Mouse (Mus musculus) layer of hippocampus, adult 9-10 months (tissue): Measurements from ENCODE around the gene Uchl5.

ENCODE experiments used
- DNase-seq: peaks from one replicate; pipeline ENCODE4 v3.0.0; 2022; ENCODE audit warnings: low spot score

Uchl5 gene

GRCm38 (mm10) chr1:143776446-143777411, at the start of gene Uchl5, which contains the start of gene Trove2:
Uchl5 (plus strand) TSS chr1:143777272.
Trove2 (minus strand) TSS chr1:143777068.
- DNase-seq: peak; percentile 89

- no peak for DNase-seq
Measured at GRCm38 (mm10) chr1:143727701-143728445, 49.2 kb upstream of the Uchl5 start.

- no peak for DNase-seq
Measured at GRCm38 (mm10) chr1:143730899-143731298, 46.2 kb upstream of the Uchl5 start.

DNA sequence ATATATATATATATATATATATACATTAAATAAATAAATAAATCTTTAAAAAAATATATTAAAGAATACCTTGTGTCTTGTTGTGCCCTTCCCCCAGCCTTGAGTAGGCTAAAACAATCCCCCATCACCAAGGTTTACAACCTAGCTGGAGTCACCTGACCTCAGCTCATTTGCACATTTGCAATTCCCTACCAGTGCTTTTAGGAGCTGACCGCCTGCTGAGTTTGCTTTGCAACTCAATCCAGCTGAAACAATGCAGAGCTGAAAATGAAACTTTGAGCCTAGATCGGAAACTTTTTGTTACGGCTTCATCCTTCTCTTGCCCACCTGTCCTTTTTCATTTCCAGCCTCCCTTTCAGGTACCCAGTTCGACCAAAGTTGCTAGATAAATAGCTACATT, 45.4 kb upstream of the Uchl5 start:
- no peak for DNase-seq

- DNase-seq: no peak
Measured at GRCm38 (mm10) chr1:143733914-143734410, 43.1 kb upstream of the Uchl5 start.

GRCm38 (mm10) chr1:143738811-143739210, 38.3 kb upstream of the Uchl5 start:
- no peak for DNase-seq

DNA sequence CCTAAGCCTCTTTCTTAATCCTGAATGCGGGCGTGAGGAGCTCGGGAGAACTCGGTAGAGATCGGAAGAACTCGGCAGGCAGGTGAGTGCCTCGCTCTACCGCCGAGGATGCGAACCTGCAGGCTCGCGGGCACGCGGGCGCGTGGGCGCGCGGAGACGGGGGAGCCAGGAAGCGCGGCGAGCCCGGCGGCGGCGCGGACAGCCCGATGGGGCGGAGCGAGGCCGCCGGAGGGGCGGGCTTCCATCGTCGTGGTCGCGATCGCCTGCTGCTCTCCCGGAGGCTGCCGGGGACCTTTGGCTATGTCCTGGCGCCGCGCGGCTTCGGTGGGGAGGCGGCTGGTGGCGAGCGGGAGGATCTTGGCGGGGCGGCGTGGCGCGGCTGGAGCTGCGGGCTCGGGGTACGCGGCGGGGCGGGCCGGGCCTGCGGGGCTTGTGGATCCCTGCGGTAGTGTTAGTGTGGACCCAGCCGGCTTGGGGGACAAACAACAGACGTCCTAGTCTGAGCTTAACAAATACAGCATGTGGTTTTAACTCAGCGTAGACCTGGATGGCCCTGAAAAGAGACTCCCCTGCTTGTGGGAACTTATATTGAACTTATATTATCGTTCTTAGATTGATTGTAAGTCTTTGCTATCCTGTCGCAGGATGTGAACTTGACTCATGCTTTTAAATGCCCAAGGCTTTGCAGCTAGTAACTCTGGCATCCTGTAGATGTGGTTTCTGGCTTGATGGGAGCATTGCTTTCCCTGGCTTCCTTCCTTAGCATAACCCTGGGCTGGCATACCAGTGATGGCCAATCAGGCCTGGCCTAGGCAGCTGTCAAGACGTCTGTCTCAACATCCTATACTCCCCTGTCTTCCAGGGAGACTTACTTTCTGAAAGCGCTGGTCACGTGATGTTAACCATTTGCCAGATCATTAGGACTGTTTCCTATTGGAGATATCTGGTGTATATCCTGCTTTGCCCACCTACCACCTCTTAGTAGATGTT, 37.4 kb upstream of the Uchl5 start:
- DNase-seq: peak; percentile 49

- peak; percentile 21 for DNase-seq
Measured at GRCm38 (mm10) chr1:143740581-143740980, 36.5 kb upstream of the Uchl5 start.

- no peak for DNase-seq
Measured at GRCm38 (mm10) chr1:143741331-143741730, 35.7 kb upstream of the Uchl5 start.

DNA sequence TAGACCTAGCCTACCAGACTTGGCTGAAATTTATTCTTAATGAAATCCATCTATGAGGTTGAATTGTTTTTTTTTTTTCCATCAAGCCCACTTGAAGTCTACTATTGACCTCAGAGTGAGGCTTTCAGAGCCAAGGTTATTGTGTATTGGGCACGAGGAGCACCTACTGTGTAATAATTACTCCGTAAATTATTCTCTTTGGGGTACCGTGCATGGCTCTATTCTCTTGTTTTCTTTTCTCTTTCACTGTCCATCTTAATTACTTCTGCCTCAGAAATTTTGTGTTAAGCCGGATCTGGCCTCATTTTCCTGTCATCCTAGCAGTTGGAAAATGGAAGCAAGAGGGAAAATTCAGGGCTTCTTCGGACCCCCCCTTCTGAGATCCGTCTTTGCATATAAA, 34.9 kb upstream of the Uchl5 start:
- no peak for DNase-seq

- no peak for DNase-seq
Measured at GRCm38 (mm10) chr1:143745871-143746270, 31.2 kb upstream of the Uchl5 start.

GRCm38 (mm10) chr1:143762159-143762558, 14.9 kb upstream of the Uchl5 start:
- no peak for DNase-seq

DNA sequence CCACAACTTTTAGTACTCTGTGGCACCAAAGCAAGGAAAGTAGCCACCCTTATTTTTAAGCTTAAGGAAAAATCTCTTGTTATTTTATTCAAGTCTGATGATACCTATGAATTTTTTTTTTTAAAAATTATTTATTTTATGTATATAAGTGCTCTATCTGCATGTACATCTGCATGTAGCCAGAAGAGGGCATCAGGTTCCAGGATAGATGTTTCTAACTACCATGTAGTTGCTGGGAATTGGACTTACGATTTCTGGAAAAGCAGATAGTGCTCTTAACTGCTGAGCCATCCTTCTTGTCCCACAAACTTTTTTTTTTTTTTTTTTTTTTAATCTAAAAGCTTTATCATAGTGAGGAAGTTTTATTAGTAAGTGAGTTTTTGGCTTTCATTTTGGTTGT, 12.6 kb upstream of the Uchl5 start:
- no peak for DNase-seq

DNA sequence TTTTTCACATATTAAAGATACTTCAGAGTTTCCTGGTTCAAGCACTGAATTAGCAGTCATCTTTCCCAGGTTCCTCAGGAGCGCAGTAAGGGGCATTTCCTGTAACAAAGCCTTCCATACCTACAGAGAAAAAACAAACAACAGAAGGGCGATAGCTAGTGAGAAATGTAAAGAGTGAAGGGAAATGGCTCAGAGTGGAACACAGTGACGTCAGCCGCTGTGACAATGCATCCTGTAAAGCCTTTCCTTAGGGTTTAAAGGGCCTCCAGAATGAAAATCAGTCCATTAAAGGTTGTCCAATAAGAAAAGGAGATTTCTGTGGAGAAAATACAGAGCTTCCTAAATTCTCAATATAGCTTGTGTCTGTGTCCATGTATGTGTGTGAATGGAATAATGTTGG, 11.3 kb upstream of the Uchl5 start:
- no peak for DNase-seq

- DNase-seq: no peak
Measured at GRCm38 (mm10) chr1:143766238-143766637, 10.8 kb upstream of the Uchl5 start.

- DNase-seq: no peak
Measured at GRCm38 (mm10) chr1:143770444-143771109, 6.5 kb upstream of the Uchl5 start.

- no peak for DNase-seq
Measured at GRCm38 (mm10) chr1:143773082-143773481, 4.0 kb upstream of the Uchl5 start.

- DNase-seq: no peak
Measured at GRCm38 (mm10) chr1:143773909-143774308, 3.2 kb upstream of the Uchl5 start.

DNA sequence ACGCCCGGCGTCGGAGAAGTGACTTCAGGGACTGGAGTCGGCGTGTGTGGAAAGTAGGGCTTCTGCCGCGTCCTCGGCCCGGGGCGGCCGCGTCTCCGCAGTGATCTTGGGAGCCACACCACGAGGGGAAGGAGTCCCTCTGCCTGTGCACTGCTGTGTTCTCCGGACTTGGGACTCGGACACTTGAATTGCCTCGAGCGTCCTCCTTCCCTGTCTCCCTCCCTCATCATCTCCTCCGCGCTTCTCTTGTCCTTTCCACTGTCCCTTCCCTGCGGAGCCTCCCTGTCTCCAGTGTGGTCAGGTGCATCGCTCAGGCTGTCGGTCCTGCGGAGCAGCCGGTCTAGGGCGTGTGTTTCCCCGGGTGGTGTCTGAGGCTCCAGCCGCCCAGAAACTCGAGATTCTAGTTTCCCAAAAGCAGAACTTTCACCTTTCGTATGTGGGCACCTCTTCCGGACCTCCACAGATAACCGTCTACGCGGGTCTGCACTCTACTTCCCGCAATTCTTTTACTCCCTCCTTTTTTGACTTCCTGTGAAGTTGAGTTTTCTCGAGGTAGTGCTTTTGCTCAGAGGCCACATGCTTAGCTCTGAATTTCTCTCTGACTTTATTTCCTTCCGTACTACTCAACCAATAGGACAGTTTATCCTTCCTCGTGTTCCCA, 616 bp downstream of the Uchl5 start:
- DNase-seq: no peak

DNA sequence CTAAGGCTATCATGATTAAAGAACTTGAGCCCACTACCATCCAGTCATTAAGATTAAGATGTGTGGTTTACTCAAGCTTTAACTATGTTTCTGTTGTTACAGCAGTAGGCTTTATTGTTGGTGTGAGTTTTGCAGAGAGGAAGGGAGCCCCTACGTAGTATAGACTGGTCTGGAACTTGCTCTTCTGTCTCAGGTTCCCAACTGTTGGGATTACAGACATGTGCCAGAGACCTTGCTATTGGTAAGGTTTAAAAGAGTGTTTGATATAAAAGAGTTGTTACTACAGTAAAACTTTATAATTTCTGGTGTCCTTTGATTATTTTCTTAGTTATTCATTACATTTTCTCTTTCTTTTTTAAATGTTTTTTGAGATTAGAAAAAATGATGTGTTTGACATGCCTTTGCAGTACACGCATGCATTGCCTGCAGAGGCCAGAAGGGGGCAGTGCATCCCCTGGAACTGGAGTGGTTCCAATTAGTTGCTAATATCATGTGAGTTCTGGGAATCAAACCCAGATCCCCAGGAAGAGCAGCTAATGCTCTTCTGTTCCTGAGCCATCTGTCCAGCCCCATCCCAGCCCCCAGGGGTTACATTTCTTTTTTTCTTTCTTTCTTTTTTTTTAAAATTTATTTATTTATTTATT, 11.6 kb downstream of the Uchl5 start:
- DNase-seq: no peak
